Mouse (Mus musculus) spleen, adult 2 months (tissue): ENCODE measurements around the gene Hist1h2ac.

Source experiments
- CTCF ChIP-seq: fragments of 200-500 bp; IDR thresholded peaks from 2 replicates; pipeline ENCODE4 v1.5.1; 2011; ENCODE audit warnings: mild to moderate bottlenecking, inconsistent platforms; ENCODE audit not compliant: insufficient read depth, insufficient read length, insufficient replicate concordance; ENCODE audit errors: extremely low read depth
- POLR2A ChIP-seq: fragments of 200-500 bp; IDR thresholded peaks from 2 replicates; pipeline ENCODE4 v1.6.1; 2011; ENCODE audit warnings: low read depth, low read length, inconsistent platforms

DNA sequence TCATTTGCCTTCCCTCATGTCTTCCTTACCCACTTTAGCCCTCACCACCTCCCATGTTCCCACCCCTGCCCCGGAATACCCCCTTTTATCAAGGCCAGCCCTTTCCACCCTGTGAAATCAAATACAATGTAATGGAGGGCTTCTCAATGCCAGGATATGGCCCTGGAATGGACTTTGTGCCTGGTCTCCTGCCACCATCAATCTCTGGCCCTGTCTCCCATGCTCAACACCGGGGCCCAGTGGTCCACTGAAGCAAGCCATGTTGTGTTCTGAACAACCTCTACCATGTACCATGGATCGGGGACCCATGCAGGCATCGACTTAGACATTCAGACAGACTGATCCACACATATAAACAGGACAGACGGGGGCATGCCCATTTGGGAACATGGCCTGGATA lies 46.0 kb upstream of the Hist1h2ac start:
- TF ChIP-seq POLR2A: no peak
- TF ChIP-seq CTCF: no peak
